Mouse (Mus musculus): Measurements from ENCODE around the gene Npas4.
"Not testable (repeated sequence)": the region's sequence is repeated elsewhere in the genome, so short reads cannot be mapped to it uniquely, and the experiment has no call there.

Npas4 gene

DNA sequence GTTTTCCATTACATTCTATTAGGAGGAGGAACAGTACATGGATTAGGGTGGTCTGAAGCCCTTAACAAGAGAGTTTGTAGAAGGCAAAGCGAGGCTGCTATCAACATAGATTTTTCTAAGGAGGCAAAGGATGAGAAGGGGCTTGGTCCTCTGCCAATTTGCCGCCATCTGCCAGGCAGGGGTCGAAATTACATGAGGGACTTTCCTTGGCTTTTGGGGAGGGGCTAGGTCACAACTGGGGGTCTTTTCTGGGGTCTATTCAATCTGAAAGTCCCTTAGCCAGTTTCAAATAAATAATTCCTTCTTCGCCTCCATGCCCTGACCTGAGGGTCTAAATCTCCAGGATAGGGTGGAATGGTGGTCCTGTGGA is at the start of gene Npas4:
Gene Npas4, minus strand, starts transcription at position 61 of the 370 bp plus-strand sequence.
- DNase-seq (ENCODE audit: low spot score): no peak

DNA sequence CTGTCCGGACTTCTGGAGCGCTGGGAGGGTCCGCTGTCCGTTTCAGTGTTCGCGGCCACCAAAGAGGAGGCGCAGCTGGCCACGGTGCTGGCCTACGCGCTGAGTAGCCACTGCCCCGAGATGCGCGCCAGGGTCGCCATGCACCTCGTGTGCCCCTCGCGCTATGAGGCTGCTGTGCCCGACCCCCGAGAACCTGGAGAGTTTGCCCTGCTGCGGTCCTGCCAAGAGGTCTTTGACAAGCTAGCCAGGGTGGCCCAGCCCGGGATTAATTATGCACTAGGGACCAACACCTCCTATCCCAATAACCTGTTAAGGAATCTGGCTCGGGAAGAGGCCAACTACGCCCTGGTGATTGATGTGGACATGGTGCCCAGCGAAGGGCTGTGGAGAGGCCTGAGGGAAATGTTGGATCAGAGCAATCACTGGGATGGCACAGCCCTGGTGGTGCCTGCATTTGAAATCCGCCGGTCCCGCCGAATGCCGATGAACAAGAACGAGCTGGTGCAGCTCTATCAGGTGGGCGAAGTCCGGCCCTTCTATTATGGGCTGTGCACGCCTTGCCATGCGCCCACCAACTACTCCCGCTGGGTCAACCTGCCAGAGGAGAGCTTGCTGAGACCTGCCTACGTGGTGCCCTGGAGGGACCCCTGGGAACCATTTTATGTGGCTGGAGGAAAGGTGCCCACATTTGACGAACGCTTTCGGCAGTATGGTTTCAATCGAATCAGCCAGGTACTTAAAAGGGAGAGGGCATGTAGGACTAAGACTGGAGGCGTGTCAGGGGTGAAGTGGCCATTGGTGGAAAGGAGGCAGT is 49.4 kb upstream of the Npas4 start:
- DNase-seq (ENCODE audit: low spot score): no peak

DNA sequence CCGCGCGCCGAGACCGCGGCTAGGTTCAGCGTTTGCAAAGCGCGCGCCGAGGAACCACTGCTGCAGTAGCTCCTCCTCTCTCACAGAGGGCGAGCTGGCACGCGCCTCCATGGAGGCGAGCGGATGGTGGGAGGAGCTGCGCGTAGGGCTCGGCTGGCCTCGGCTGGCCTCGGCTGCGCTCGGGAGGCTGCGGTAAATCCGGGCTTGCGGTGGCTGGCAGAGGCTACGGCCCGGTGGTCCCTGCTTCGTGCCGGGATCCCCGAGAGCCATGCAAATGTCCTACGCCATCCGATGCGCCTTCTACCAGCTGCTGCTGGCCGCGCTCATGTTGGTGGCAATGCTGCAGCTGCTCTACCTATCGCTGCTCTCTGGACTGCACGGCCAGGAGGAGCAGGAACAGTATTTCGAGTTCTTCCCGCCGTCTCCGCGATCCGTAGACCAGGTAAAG is 48.6 kb upstream of the Npas4 start, which contains the start of the genes B4gat1 and AC124502.3:
Gene B4gat1, plus strand, starts transcription at position 118 of the 448 bp plus-strand sequence.
Gene AC124502.3, plus strand, starts transcription at position 183 of the 448 bp plus-strand sequence.
- peak; percentile 90 for DNase-seq (ENCODE audit: low spot score)

DNA sequence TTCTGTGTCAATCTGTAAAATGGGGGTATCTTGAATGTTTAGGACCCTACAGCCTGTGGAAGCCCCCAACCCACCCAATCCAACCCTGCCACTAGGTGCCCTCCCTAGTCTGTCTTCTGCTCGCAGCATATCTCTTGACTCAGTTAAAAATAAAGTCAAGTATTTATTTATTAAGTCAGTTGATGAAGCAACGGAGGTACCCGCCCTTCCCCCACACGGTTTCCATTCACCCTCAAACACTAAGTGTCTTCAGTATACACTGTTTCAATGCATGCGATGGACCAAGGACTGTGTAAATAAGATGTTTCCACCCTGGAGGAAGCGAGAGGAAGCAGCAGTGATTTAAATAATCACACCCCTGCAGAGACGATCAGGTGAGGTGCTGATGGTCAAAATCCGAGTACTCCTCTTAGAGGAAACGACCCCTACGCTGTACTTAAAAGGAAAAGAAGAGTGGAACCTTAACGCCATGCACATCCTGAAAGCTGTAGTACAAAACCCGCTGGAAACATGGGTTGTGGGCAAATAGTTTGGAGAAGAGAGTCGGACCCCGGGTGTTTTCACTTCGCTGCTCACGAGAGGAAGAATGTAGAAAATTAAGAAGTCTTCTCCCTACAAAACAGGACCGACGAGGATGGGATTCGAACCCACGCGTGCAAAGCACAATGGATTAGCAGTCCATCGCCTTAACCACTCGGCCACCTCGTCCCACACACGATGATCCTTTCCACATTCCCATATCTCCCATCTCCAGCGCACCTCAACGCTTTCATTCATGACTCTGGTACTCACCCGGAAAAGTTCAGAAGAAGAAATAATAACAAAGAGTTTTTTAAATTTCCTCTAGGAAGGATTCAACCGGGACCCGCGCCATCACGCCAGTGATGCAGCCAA is 47.8 kb upstream of the Npas4 start:
- DNase-seq (ENCODE audit: low spot score): peak; percentile 77

DNA sequence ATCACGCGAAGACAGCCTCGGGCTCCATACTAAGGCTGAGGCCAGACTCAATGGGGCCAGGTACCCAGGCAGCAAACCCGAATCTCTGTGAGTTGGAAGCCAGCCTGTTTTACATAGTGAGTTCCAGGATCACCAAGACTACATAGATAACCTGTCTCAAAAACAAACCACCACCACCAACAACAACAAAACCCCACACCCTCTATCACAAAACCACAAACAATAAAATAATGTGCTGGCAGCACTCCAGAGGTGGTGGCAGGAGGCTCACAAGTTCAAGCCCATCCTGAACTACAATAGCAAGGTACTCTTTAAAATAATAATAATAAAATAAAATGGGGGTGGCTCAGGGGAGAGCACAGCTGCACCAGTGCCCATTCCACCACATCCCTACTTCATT is 46.5 kb upstream of the Npas4 start:
- no peak for DNase-seq (ENCODE audit: low spot score)

DNA sequence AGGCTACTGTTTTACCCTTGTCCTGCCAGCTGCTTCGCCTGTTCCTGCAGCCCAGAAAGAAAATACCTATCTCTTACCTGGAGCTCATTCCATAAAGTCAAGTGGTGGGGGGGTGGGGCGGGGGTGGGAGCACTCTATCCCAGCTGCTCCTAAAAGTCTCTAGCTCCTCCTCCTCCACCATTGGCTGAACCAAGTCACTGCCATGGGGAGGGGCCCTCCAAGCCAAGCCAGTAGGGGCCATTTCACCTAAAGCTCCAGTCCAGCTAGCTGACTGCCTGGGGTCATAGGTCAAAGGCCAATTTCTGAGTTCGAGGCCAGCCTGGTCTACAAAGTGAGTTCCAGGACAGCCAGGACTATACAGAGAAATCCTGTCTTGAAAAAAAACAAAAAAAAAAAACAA is 42.6 kb upstream of the Npas4 start:
- DNase-seq (ENCODE audit: low spot score): no peak

- no peak for DNase-seq (ENCODE audit: low spot score)
Measured at GRCm38 (mm10) chr19:5026111-5026510, 36.0 kb upstream of the Npas4 start.

DNA sequence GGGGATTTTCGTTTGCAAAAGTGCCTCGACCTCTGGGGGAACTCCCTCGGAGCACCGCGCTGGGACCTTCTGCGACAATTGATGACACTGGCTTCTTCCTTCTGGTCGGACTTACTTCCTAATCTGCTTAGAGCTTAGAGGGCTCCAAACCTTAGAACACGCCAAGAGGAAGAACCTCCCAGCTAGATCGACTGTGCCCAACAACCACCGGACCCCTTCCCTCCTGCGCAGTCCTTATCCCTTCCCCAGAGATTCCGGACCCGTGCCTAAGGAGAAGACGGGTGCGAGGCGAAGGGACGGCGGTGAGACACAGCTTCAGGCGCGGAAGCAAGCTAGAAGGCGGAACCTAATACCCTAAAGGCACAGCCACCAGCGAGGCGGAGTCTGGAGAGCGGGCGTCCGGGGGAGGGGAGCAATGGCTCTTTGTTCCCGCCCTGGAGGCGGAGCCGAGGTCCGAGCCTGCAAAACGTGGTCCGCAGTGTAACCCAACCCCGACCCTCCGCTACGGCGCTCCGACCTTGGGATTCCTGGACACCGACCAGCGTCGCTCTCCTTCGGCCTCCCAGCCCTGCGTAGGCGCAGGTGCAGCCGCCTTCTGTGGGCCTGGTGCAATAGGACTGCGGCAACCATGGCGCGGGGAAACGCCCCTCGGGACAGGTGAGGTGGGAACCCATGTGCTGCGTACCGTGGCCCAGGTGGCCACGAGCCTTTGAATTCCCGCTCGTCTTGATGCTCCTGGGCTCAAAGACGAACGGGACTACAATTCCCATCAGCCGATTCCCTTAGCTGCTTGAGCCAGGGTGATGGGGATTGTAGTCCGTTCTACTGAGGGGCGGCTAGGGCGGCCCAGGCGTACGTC is 33.7 kb upstream of the Npas4 start, which contains the start of gene Slc29a2:
Gene Slc29a2, plus strand, starts transcription at position 240 of the 859 bp plus-strand sequence.
- peak; percentile 94 for DNase-seq (ENCODE audit: low spot score)

DNA sequence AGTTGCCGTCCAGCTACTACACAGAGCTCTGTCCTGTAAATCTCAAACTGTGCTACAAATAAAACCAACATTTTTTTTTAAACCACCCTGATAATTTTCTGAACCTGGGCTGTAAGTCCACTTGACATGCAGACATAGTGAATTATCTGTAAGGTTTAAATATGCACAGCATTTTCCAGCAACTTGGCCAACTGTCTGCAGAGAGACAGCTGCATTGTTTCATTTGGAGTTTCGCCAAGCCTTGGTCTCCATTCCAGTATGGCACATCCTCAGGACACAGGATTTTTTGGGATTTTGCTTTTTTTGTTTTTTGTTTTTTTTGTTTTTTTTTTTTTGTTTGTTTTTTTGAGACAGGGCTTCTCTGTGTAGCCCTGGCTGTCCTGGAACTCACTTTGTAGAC is 31.3 kb upstream of the Npas4 start:
- no peak for DNase-seq (ENCODE audit: low spot score)

GRCm38 (mm10) chr19:5018191-5018590 is 28.1 kb upstream of the Npas4 start:
- DNase-seq (ENCODE audit: low spot score): no peak

DNA sequence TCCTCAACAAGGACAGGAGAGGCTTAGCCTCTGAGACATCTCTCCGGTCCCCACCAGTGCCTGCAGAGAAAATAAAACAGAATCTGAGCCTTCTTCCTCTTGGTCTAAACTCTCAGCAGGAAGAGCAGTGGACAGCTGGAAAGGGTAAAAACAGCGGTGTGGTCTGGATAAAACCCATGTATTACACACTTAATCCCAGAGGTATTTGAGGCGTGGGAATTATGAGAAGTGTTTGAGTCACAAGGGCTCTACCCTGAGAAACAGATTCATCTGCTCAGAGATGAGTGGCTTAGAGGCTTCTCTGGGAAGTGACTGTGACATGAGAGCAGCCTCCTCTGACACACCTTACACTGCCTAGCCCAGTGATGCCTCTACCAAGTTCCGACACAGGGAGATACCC is 27.5 kb upstream of the Npas4 start:
- DNase-seq (ENCODE audit: low spot score): no peak

DNA sequence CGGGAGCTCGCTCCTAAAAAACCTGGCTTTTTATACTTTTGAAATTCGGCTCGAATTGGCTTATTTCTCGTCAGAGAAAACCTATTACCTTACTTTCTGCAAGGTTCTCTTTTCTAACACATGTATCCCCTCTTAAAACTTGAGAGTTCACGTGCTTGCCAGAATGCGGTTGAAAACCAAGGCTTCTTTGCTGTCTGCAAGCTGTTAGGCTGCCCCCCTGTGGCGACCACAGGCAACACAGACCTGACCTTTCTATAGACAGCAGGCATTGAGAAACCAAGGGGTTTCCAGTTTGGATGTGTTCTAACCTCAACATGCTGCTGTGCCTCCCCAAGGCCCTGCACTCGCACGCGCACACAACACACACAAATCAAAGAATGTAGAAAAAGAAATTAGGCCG is 26.7 kb upstream of the Npas4 start:
- DNase-seq (ENCODE audit: low spot score): peak; percentile 72

DNA sequence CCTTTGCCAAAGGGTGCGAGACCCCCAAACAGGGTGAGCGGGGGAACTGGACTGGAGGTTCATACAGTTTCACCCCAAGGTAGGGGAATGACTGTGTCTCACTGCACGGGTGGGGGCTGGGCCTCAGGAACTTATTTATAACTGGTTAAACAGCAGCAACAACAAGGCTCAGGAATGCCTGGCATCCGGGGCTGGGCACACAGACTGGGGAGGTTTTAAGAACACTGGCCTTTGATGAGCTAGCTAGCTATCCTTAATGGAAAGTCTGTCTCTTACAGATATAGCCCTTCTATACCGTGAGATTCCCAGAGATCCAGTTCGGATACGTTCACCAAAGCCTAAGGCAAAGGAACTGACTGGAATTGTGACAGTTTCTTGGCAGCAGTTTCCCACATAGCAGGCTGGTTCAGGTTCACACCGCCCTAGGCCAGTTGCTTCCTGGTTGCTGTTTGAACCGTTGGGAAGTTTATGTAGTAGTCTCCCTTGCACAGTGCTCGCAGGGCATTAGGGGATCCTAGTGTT is 26.2 kb upstream of the Npas4 start:
- DNase-seq (ENCODE audit: low spot score): peak; percentile 69

GRCm38 (mm10) chr19:5014961-5015398 is 24.9 kb upstream of the Npas4 start:
- DNase-seq (ENCODE audit: low spot score): peak; percentile 37

DNA sequence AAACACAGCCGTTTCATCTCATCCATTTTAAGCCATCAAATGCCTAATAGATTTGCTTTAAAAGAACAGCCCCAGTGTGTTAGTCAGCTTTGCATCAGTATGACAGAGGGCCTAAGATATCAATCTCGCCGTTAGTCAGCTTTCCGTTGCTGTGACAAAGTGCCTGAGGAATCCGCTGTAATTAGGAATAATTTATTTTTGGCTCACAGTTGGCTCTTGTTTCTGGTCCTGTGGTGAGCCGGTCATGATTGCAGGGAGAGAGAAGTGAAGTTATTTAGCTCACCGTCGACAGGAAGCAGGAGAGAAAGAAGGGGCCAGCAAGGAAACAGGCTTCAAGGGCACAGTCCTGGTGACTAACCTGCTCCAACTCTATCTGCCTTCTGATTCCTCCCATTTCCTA is 23.0 kb upstream of the Npas4 start:
- DNase-seq (ENCODE audit: low spot score): no peak

GRCm38 (mm10) chr19:5004925-5005324 is 14.8 kb upstream of the Npas4 start:
- DNase-seq (ENCODE audit: low spot score): no peak

DNA sequence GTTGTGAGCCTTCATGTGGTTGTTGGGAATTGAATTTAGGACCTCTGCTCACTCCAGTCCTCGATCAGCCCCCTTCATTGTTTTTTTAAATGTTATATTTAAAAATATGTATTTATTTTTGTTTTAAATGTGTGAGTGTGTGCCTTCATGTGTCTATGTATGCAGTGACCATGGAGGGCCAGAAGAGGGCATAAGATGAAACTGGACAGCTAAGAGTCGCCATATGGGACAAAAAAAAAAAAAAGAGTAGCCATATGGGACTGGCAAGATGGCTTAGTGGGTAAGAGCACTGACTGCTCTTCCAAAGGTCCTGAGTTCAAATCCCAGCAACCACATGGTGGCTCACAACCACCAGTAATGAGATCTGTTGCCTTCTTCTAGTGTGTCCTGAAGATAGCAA is 13.5 kb upstream of the Npas4 start:
- DNase-seq (ENCODE audit: low spot score): not testable (repeated sequence)

DNA sequence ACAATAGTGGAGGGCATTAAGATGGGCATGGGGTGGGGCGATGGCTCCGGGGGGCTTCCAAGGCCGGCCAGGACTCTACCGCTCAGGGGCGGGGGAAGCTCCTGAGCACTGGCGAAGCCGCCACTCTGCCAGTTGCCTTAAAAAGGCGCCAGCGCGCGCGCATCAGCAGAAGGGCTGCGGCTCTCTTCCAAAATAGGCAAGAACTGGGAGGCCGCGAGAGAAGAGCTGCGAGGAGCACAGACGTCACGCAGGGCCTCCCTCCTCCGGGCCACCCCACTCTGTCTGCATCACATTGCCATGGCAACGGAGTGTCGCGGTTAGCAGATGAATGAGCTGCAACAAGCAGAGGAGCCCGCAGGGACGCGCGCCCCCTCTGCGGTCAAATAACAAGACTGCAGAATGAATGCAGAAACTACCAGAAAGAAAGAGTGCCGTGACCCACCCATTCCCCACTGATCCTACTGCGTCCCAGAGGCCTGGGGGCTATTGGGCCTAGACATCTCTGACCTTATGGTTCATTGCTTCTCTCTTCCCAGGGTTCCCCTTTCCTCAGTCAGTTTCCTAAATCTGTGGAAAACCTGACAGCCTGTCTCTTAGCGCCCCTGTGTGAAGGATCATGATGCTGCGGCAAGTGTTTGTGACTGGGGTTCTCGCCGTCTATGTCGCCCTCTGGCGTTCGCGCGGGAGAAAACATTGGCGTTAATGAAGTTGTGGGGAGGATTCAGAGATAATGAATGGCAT is 11.7 kb upstream of the Npas4 start:
- DNase-seq (ENCODE audit: low spot score): peak; percentile 73

DNA sequence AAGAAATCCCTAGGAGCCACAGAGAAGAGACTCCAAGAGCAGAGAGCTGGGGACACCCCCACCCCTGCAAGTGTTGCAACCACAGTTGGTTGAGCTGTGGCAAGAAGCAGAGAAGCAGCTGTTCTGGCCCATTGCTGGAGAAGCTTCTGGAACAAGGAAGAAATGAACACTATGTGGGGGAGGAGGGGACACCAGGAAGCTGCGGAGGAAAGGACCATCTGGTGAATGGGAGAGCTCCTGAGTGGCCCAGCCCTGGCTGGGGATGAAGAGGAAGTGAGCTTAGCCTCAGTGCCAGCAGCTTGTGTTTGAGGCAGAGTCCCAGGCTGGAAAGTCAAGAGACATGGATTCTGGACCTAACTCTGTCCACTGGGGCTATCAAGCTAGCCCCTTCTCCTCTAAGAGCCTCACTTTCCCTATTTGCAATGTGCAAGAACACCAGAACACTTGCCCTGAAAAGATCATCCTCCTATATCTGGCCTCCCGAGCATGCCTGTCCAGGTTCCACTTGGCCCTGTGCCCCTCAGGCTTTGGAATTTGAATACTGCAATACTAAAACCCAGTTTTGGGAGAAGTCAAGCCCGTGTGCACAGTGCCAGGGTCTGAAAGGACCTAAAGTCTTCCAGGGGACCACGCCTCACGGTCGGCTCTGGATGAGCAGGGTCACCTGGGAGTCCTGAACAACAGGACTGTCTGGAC is 9.5 kb upstream of the Npas4 start:
- DNase-seq (ENCODE audit: low spot score): no peak

DNA sequence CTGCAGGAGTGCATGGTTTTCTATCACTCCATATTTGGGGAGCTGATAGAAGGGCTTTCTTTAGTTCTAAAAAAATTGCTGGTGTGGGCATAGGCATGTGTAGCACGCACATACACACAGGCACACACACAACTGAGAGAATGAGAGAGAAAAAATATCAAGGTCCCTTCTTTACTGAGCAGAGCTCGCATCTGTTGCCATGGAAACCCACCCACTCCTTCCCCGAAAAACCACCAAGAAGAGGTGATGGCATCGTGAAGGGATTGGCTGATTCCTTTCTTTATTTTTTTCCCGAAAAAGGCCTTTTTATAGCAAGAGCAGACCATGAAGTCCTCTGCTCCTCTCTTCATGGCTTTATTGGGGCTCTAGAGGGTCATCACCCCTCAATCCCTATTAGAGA is 3.9 kb upstream of the Npas4 start:
- DNase-seq (ENCODE audit: low spot score): no peak

Measured in urinary bladder, postnatal 14 days (tissue).